Comparison of ENCODE assay signal across 33 mouse cellular contexts in genomic region chr6:37366991-37367390, GRCm38 (mm10).
"Had no signal": no experiment of that assay in that cellular context is flagged by ENCODE, and none has a peak within 500 bp of the region (broad histone marks: within the 10 kb centered on the region; RNA-seq: fewer than 3 reads in every experiment).

No protein-coding gene starts in this region.

- H3K4me2 ChIP-seq: limb, embryonic 12.5 days; limb, embryonic 13.5 days; limb, embryonic 15.5 days; liver, embryonic 11.5 days; liver, embryonic 12.5 days; liver, embryonic 13.5 days; liver, embryonic 15.5 days; lung, embryonic 14.5 days; lung, embryonic 15.5 days; midbrain, embryonic 11.5 days; midbrain, embryonic 12.5 days; midbrain, embryonic 13.5 days; midbrain, embryonic 15.5 days; neural tube, embryonic 12.5 days; neural tube, embryonic 13.5 days had no signal

- H3K27ac ChIP-seq: limb, embryonic 13.5 days; limb, embryonic 15.5 days; liver, embryonic 12.5 days; liver, embryonic 13.5 days; liver, embryonic 14.5 days; liver, embryonic 15.5 days; lung, embryonic 15.5 days; macrophage; midbrain, embryonic 10.5 days; midbrain, embryonic 12.5 days; midbrain, embryonic 13.5 days; midbrain, embryonic 15.5 days; neural tube, embryonic 12.5 days; neural tube, embryonic 13.5 days had no signal

- H3K9me3 ChIP-seq: limb, embryonic 10.5 days; limb, embryonic 12.5 days; limb, embryonic 15.5 days; liver, embryonic 12.5 days; liver, embryonic 13.5 days; liver, embryonic 15.5 days; lung, embryonic 15.5 days; midbrain, embryonic 10.5 days; midbrain, embryonic 12.5 days; midbrain, embryonic 13.5 days; midbrain, embryonic 15.5 days; neural tube, embryonic 12.5 days; neural tube, embryonic 13.5 days had no signal

- ATAC-seq: liver, embryonic 12.5 days; liver, postnatal 0 days; lung, postnatal 0 days; midbrain, embryonic 13.5 days; midbrain, embryonic 15.5 days; midbrain, embryonic 16.5 days had no signal

- H3K4me1 ChIP-seq: liver, embryonic 12.5 days; liver, embryonic 15.5 days; midbrain, embryonic 12.5 days; midbrain, embryonic 13.5 days; midbrain, embryonic 15.5 days; neural tube, embryonic 12.5 days; neural tube, embryonic 13.5 days had no signal

- H3K4me3 ChIP-seq: limb, embryonic 10.5 days; limb, embryonic 12.5 days; limb, embryonic 13.5 days; limb, embryonic 15.5 days; liver, embryonic 12.5 days; liver, embryonic 13.5 days; liver, embryonic 15.5 days; lung, embryonic 15.5 days; megakaryocyte, embryonic 14.5 days; midbrain, embryonic 10.5 days; midbrain, embryonic 12.5 days; midbrain, embryonic 13.5 days; midbrain, embryonic 15.5 days; myocyte; neural tube, embryonic 12.5 days; neural tube, embryonic 13.5 days had no signal

- H3K27me3 ChIP-seq: limb, embryonic 12.5 days; limb, embryonic 13.5 days; limb, embryonic 15.5 days; liver, embryonic 12.5 days; liver, embryonic 13.5 days; liver, embryonic 15.5 days; lung, embryonic 15.5 days; megakaryocyte, embryonic 14.5 days; midbrain, embryonic 12.5 days; midbrain, embryonic 13.5 days; midbrain, embryonic 15.5 days; neural tube, embryonic 12.5 days; neural tube, embryonic 13.5 days had no signal

- H3K36me3 ChIP-seq: liver, embryonic 13.5 days; midbrain, embryonic 10.5 days; midbrain, embryonic 12.5 days; midbrain, embryonic 13.5 days; midbrain, embryonic 15.5 days; neural tube, embryonic 12.5 days; neural tube, embryonic 13.5 days had no signal

- DNase-seq: left cerebral cortex, postnatal 4 days; liver; liver, embryonic 13.5 days; liver, postnatal 0 days; lung, adult 18-20 months; lung, adult 2 months; lung, embryonic 14.5 days; lung, postnatal 10 days; lung, postnatal 14 days; lung, postnatal 36 days; lung, postnatal 4 days; midbrain, embryonic 14.5 days had no signal

- H3K9ac ChIP-seq: limb, embryonic 12.5 days; limb, embryonic 13.5 days; limb, embryonic 15.5 days; liver, embryonic 12.5 days; liver, embryonic 13.5 days; liver, embryonic 14.5 days; liver, embryonic 15.5 days; liver, postnatal 0 days; lung, embryonic 14.5 days; lung, embryonic 15.5 days; midbrain, embryonic 12.5 days; midbrain, embryonic 13.5 days; midbrain, embryonic 15.5 days; neural tube, embryonic 12.5 days; neural tube, embryonic 13.5 days had no signal
